Mouse (Mus musculus): ENCODE measurements around the gene Selenok. TPM values are rescaled to one million over a fixed set of nuclear protein-coding genes. Genes with fewer than 3 reads are reported as not detected.
A peak's percentile ranks its signal among the peaks of the same experiment; 100 is the strongest.

Gene Selenok
- polyA plus RNA-seq, 1 experiment = 14.3 TPM

- Histone ChIP-seq H3K4me3 (ENCODE audit: low read depth, low read length) (no peak overlapping the region), H3K36me3 (ENCODE audit: control insufficient read depth, insufficient read depth, low read length) (peaks cover 50% of the 10 kb centered on the region), H3K4me1 (ENCODE audit: control insufficient read depth, insufficient read depth, insufficient read length, low read length) (peaks cover 25% of the 10 kb centered on the region), H3K27me3 (ENCODE audit: control insufficient read depth, insufficient read depth, low read length) (no peaks in the 10 kb centered on the region), H3K27ac (ENCODE audit: insufficient read depth, low read depth, low read length) (no peak overlapping the region)
- no peak for TF ChIP-seq CTCF (IDR thresholded peaks at IDR 0.05; ENCODE audit: extremely low read depth, insufficient read length, insufficient replicate concordance, low read depth, low read length)
- no peak for TF ChIP-seq POLR2A (IDR thresholded peaks at IDR 0.05; ENCODE audit: low read depth, low read length)
- WGBS = 97% methylated on average over 4 of the region's 4 CpGs
Observed at GRCm38 (mm10) chr14:29994976-29995375, 26.9 kb downstream of the Selenok start.

- Histone ChIP-seq H3K36me3 (ENCODE audit: control insufficient read depth, insufficient read depth, low read length) (peaks cover 38% of the 10 kb centered on the region), H3K27ac (ENCODE audit: insufficient read depth, low read depth, low read length) (no peak overlapping the region), H3K4me1 (ENCODE audit: control insufficient read depth, insufficient read depth, insufficient read length, low read length) (peaks cover 25% of the 10 kb centered on the region), H3K27me3 (ENCODE audit: control insufficient read depth, insufficient read depth, low read length) (no peaks in the 10 kb centered on the region), H3K4me3 (ENCODE audit: low read depth, low read length) (no peak overlapping the region)
- TF ChIP-seq POLR2A (IDR thresholded peaks at IDR 0.05; ENCODE audit: low read depth, low read length) = no peak
- TF ChIP-seq CTCF (IDR thresholded peaks at IDR 0.05; ENCODE audit: extremely low read depth, insufficient read length, insufficient replicate concordance, low read depth, low read length) = no peak
- WGBS = 54% methylated on average over 11 of the region's 11 CpGs
Observed at GRCm38 (mm10) chr14:29996000-29996751, 28.1 kb downstream of the Selenok start.

DNA sequence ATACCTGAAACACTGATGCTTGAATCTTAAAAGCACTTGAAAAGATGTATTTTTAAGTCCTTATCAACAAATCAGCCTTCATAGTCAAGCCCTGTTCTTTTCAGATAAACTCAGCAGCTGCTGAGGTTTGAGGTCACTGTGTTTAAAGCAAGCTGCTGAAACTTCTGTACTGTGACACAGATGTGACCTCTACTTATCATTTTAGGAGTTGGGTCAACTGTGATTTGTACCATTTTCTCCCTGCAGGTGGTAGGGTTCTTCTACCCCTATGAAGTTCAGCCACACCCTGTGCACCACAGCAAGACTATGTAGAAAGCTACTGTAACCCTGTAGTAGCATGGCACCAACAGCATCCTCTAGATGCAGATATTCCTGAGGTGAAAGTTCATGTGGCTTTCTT lies 29.2 kb downstream of the Selenok start:
- peaks cover 27% of the 10 kb centered on the region for H3K36me3 ChIP-seq (ENCODE audit: control insufficient read depth, insufficient read depth, low read length)
- TF ChIP-seq CTCF (IDR thresholded peaks at IDR 0.05; ENCODE audit: extremely low read depth, insufficient read length, insufficient replicate concordance, low read depth, low read length) = no peak
- no peak for TF ChIP-seq POLR2A (IDR thresholded peaks at IDR 0.05; ENCODE audit: low read depth, low read length)
- H3K27ac ChIP-seq (ENCODE audit: insufficient read depth, low read depth, low read length) = no peak overlapping the region
- no peak overlapping the region for H3K4me3 ChIP-seq (ENCODE audit: low read depth, low read length)
- H3K27me3 ChIP-seq (ENCODE audit: control insufficient read depth, insufficient read depth, low read length) = no peaks in the 10 kb centered on the region
- H3K4me1 ChIP-seq (ENCODE audit: control insufficient read depth, insufficient read depth, insufficient read length, low read length) = peaks cover 25% of the 10 kb centered on the region

DNA sequence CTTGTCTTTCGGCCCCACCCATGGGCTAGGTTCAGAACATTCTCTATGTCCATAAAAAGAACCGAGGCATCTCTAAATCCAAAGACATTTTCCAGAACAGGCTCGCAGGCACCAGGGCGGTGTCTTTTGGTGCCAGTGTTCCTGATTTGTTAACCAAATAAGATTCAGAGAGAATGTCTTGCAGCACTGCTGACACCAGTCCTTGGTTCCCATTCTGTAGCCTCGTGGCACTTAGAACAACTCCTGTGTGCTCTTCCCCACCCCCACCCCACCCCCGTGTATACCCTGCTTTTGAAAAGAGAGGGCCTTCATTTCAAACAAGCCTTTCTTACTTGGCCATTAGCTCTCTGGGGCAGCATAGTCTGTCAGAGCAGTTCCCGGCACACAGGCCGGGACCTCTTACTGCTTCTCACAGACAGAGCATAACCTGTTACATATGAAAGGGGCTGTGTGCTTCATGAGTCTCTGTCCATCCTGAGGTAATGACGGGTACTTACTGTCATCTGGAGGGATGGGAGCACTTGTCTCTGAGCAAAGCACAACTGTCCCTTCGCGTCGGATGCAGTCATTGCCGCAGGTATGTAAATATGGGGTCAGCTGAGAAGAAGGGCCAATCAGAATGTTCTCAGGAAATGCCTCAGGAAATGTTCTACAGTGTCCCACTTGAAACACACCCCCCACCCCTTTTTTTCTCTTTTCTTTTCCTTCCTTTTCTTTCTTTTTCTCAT lies 30.8 kb downstream of the Selenok start:
- H3K4me3 ChIP-seq (ENCODE audit: low read depth, low read length) = no peak overlapping the region
- WGBS = 70% methylated on average over 13 of the region's 13 CpGs
- TF ChIP-seq POLR2A (IDR thresholded peaks at IDR 0.05; ENCODE audit: low read depth, low read length) (no peak), CTCF (IDR thresholded peaks at IDR 0.05; ENCODE audit: extremely low read depth, insufficient read length, insufficient replicate concordance, low read depth, low read length) (no peak)
- peaks cover 22% of the 10 kb centered on the region for H3K4me1 ChIP-seq (ENCODE audit: control insufficient read depth, insufficient read depth, insufficient read length, low read length)
- H3K36me3 ChIP-seq (ENCODE audit: control insufficient read depth, insufficient read depth, low read length) = peaks cover 14% of the 10 kb centered on the region
- H3K27me3 ChIP-seq (ENCODE audit: control insufficient read depth, insufficient read depth, low read length) = no peaks in the 10 kb centered on the region
- H3K27ac ChIP-seq (ENCODE audit: insufficient read depth, low read depth, low read length) = 0 out of 2 replicates have a peak overlapping the region, but pooled peaks have one; percentile 9

- Histone ChIP-seq H3K36me3 (ENCODE audit: control insufficient read depth, insufficient read depth, low read length) (peaks cover 10% of the 10 kb centered on the region), H3K27ac (ENCODE audit: insufficient read depth, low read depth, low read length) (0 out of 2 replicates have a peak overlapping the region, but pooled peaks have one; percentile 9), H3K4me3 (ENCODE audit: low read depth, low read length) (no peak overlapping the region), H3K27me3 (ENCODE audit: control insufficient read depth, insufficient read depth, low read length) (no peaks in the 10 kb centered on the region), H3K4me1 (ENCODE audit: control insufficient read depth, insufficient read depth, insufficient read length, low read length) (peaks cover 20% of the 10 kb centered on the region)
- WGBS = 23% methylated on average over 3 of the region's 3 CpGs
- no peak for TF ChIP-seq POLR2A (IDR thresholded peaks at IDR 0.05; ENCODE audit: low read depth, low read length)
- no peak for TF ChIP-seq CTCF (IDR thresholded peaks at IDR 0.05; ENCODE audit: extremely low read depth, insufficient read length, insufficient replicate concordance, low read depth, low read length)
Observed at GRCm38 (mm10) chr14:29999475-29999811, 31.3 kb downstream of the Selenok start.

DNA sequence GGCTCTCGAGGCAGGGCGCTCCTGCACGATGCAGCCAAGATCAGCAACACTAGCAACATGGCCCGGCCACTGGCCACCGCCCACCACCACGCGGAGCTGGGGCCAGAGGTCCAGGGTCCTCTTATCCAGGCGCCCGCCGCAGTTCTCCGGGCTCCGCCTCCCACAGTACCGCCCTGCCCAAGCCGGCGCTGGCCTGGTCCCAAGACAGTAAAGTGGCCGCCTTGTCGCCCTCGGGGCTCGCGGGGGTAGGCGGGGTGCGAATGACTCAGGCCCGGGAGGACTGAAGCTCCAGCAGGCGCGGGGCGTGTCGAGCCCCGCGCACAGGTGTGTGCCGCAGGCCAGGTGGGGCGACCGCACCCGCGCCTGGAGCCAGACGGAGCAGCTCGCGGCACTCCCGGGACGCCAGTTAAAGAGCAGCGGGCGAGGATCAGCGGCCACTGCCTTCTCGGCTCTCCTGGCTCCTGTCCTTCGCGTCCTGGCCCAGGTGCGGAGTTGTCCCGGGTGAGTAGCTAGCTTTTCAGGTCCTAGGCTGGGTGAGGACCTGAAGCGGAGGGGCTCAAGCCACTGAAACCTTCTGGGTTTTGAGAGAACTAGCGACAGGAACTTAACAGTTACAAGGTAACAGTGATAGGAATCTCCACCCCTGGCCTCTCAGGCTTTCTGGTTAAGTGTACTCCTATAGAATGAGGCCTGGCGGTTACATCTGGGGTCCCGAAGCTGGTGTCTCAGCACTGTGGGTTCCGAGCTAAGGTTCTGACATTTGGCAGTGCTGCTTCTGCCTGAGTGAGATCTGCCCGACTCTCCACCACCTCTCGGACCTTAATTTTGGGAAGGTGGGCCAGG lies 40.8 kb downstream of the Selenok start, which contains the start of the genes Il17rb and Chdh:
TSS of gene Il17rb (minus strand) at position 164 of the 843 bp plus-strand sequence.
TSS of gene Chdh (plus strand) at position 291 of the 843 bp plus-strand sequence.
- peaks cover 20% of the 10 kb centered on the region for H3K4me1 ChIP-seq (ENCODE audit: control insufficient read depth, insufficient read depth, insufficient read length, low read length)
- 0 out of 2 replicates have a peak, but pooled peaks cover 2% of the 10 kb centered on the region for H3K36me3 ChIP-seq (ENCODE audit: control insufficient read depth, insufficient read depth, low read length)
- peak within 1 kb of the TSS; percentile 85 for H3K4me3 ChIP-seq (ENCODE audit: low read depth, low read length)
- peak within 1 kb of the TSS; percentile 96 for H3K27ac ChIP-seq (ENCODE audit: insufficient read depth, low read depth, low read length)
- TF ChIP-seq CTCF (IDR thresholded peaks at IDR 0.05; ENCODE audit: extremely low read depth, insufficient read length, insufficient replicate concordance, low read depth, low read length) (no peak), POLR2A (IDR thresholded peaks at IDR 0.05; ENCODE audit: low read depth, low read length) (peak; percentile 86)
- no peaks in the 10 kb centered on the region for H3K27me3 ChIP-seq (ENCODE audit: control insufficient read depth, insufficient read depth, low read length)
- 4% methylated on average over 54 of the region's 54 CpGs for WGBS
